Mouse (Mus musculus) kidney, postnatal 0 days (tissue): ENCODE measurements around the gene Rai14. TPM values are rescaled to one million over a fixed set of nuclear protein-coding genes. Genes with fewer than 3 reads are reported as not detected.
A peak's percentile ranks its signal among the peaks of the same experiment; 100 is the strongest.

Experiments
- ATAC-seq: fragments of 200-750 bp; cut with Nextera tagmentation; replicated peaks from 2 replicates; pipeline ENCODE4 v1.8.0; 2017; ENCODE audit warnings: low read depth, moderate number of reproducible peaks, moderate TSS enrichment, moderate library complexity; ENCODE audit not compliant: low FRiP score
- DNase-seq: peaks from one replicate; pipeline ENCODE4 v3.0.0-alpha.2; 2016; ENCODE audit warnings: low spot score
- H3K27ac ChIP-seq: fragments of 300-500 bp; sonication (generic); 2 replicates; pipeline ENCODE4 v1.5.1; 2014; ENCODE audit warnings: mild to moderate bottlenecking
- H3K27me3 ChIP-seq: fragments of 300-500 bp; sonication (generic); 2 replicates; pipeline ENCODE4 v1.6.1; 2014; ENCODE audit warnings: low read length, mixed read lengths; ENCODE audit not compliant: insufficient read depth
- H3K36me3 ChIP-seq: fragments of 300-500 bp; sonication (generic); 2 replicates; pipeline ENCODE4 v1.6.1; 2014; ENCODE audit warnings: low read length, mixed read lengths; ENCODE audit not compliant: insufficient read depth
- H3K4me1 ChIP-seq: fragments of 300-500 bp; sonication (generic); replicated peaks from 2 replicates; pipeline ENCODE4 v1.6.1; 2014; ENCODE audit warnings: antibody characterized with exemption, low read length, mixed read lengths; ENCODE audit not compliant: insufficient read depth
- H3K4me2 ChIP-seq: fragments of 300-500 bp; sonication (generic); 2 replicates; pipeline ENCODE4 v1.6.1; 2014; ENCODE audit warnings: mild to moderate bottlenecking, low read length, moderate library complexity, mixed read lengths
- H3K4me3 ChIP-seq: fragments of 300-500 bp; sonication (generic); replicated peaks from 2 replicates; pipeline ENCODE4 v1.5.1; 2014; ENCODE audit warnings: low read depth, low read length
- H3K9ac ChIP-seq: fragments of 300-500 bp; sonication (generic); 2 replicates; pipeline ENCODE4 v1.6.1; 2014; ENCODE audit warnings: low read depth, low read length
- H3K9me3 ChIP-seq: fragments of 300-500 bp; sonication (generic); replicated peaks from 2 replicates; pipeline ENCODE4 v1.6.1; 2016; ENCODE audit warnings: low read length, inconsistent platforms, mixed read lengths
- CTCF ChIP-seq: IDR thresholded peaks from 2 replicates; pipeline ENCODE4 v1.5.1; 2016; ENCODE audit warnings: antibody characterized with exemption, low read depth, mild to moderate bottlenecking, moderate library complexity
- WGBS: fragments of 180-500 bp; shearing (Covaris S2); extraction: QIAGEN DNeasy Blood & Tissue Kit; methylation state at CpG from one replicate; pipeline ENCODE4 v1.1.7; 2014; 5-methylcytosine and 5-hydroxymethylcytosine counted together
- polyA plus RNA-seq: library from polyadenylated mRNA; unstranded; fragments of >200 nt; fragmentation: Nextera tagmentation; extraction: Ambion mirVana; gene quantifications from 2 replicates; pipeline ENCODE4 v1.2.1, GENCODE M21; 2015

Gene Rai14
- polyA plus RNA-seq, 1 experiment from 2014 or later: 38.5 TPM

- no peaks in the 10 kb centered on the region for H3K27me3 ChIP-seq
- 80% methylated on average over 2 of the region's 2 CpGs for WGBS
- no peak overlapping the region for H3K27ac ChIP-seq
- TF ChIP-seq CTCF: no peak
- DNase-seq (no peak), ATAC-seq (no peak)
- H3K4me1 ChIP-seq: peaks cover 15% of the 10 kb centered on the region
- H3K4me2 ChIP-seq: no peak overlapping the region
- H3K4me3 ChIP-seq: no peak overlapping the region
- no peak overlapping the region for H3K9ac ChIP-seq
- H3K36me3 ChIP-seq: 0 out of 2 replicates have a peak, but pooled peaks cover 3% of the 10 kb centered on the region
- no peaks in the 10 kb centered on the region for H3K9me3 ChIP-seq
Measured at GRCm38 (mm10) chr15:10658803-10659202, 55.6 kb downstream of the Rai14 start.

DNA sequence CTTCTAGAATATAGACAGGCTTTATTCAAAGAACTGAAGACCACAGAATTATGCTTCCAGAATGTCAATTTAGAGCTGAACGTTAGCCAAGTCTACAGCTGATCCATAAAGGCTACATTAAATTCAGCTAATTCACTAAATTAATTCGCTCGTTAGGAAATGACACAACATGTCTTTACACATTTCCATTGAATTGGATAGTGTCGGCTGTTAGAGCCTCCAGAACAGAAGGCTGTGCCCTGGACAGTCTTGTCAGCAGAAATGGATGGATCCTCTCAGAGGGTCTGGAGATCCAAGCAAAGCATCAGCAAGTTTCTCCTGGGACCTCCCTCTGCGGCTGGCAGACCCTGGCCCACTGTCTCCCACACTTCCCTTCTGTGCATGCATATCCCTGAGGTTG lies 58.3 kb downstream of the Rai14 start:
- H3K36me3 ChIP-seq: 0 out of 2 replicates have a peak, but pooled peaks cover 3% of the 10 kb centered on the region
- no peak overlapping the region for H3K4me3 ChIP-seq
- 0 out of 2 replicates have a peak, but pooled peaks cover under 1% of the 10 kb centered on the region for H3K4me1 ChIP-seq
- no peak overlapping the region for H3K27ac ChIP-seq
- no peaks in the 10 kb centered on the region for H3K27me3 ChIP-seq
- WGBS: 93% methylated on average over 5 of the region's 5 CpGs
- ATAC-seq (no peak), DNase-seq (no peak)
- no peak for TF ChIP-seq CTCF
- no peaks in the 10 kb centered on the region for H3K9me3 ChIP-seq
- no peak overlapping the region for H3K4me2 ChIP-seq
- no peak overlapping the region for H3K9ac ChIP-seq

DNA sequence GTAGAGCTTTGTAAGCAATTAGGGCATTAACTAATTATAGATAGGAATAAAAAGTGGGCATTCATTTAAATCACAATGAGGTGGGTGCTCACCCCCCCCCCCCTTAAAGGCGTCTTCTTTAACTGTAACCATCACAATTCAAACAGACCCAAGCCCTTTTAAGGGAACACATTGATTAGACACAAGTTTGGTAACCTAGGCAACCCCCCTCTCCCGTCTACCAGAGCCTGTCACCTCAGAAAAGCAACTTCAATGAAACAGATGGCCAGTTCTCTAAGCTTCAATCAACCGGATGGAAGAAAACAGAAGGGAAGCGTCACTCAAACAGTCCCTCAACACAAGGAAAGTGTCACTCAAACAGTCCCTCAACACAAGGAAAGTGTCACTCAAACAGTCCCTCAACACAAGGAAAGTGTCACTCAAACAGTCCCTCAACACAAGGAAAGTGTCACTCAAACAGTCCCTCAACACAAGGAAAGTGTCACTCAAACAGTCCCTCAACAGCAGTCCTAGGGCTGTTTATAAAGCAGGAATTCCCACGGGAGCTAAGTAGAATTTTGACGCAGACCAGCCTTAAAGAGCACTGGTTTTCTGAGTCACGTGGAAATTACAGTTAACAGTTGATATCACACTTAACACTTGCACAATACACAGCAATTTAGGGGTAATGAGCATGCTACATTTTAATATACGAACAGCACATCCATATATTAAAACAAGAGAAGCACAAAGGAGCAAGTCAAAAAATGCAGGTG lies 59.1 kb downstream of the Rai14 start:
- Histone ChIP-seq H3K27ac (no peak overlapping the region), H3K4me2 (no peak overlapping the region), H3K9ac (no peak overlapping the region), H3K9me3 (no peaks in the 10 kb centered on the region), H3K4me3 (no peak overlapping the region), H3K36me3 (0 out of 2 replicates have a peak, but pooled peaks cover 3% of the 10 kb centered on the region), H3K4me1 (no peaks in the 10 kb centered on the region), H3K27me3 (no peaks in the 10 kb centered on the region)
- DNase-seq (no peak), ATAC-seq (no peak)
- TF ChIP-seq CTCF: no peak
- 59% methylated on average over 8 of the region's 8 CpGs for WGBS

- TF ChIP-seq CTCF: no peak
- WGBS: 83% methylated on average over 1 of the region's 1 CpGs
- Histone ChIP-seq H3K27ac (no peak overlapping the region), H3K36me3 (0 out of 2 replicates have a peak, but pooled peaks cover 3% of the 10 kb centered on the region), H3K4me2 (no peak overlapping the region), H3K4me1 (0 out of 2 replicates have a peak, but pooled peaks cover 2% of the 10 kb centered on the region), H3K9ac (no peak overlapping the region), H3K9me3 (no peaks in the 10 kb centered on the region), H3K4me3 (no peak overlapping the region), H3K27me3 (no peaks in the 10 kb centered on the region)
- DNase-seq (no peak), ATAC-seq (no peak)
Measured at GRCm38 (mm10) chr15:10654696-10655095, 59.7 kb downstream of the Rai14 start.

GRCm38 (mm10) chr15:10652931-10653475 lies 61.4 kb downstream of the Rai14 start:
- TF ChIP-seq CTCF: no peak
- WGBS: 35% methylated on average over 2 of the region's 2 CpGs
- ATAC-seq: no peak

GRCm38 (mm10) chr15:10648372-10649109 lies 65.9 kb downstream of the Rai14 start:
- no peak for TF ChIP-seq CTCF
- ATAC-seq (peak; percentile 85), DNase-seq (peak; percentile 95)
- Histone ChIP-seq H3K36me3 (0 out of 2 replicates have a peak, but pooled peaks cover 3% of the 10 kb centered on the region), H3K27me3 (no peaks in the 10 kb centered on the region), H3K9me3 (no peaks in the 10 kb centered on the region), H3K4me3 (no peak overlapping the region), H3K9ac (no peak overlapping the region), H3K4me1 (peaks cover 38% of the 10 kb centered on the region), H3K4me2 (peak overlapping the region; percentile 28), H3K27ac (peak overlapping the region; percentile 77)
- WGBS: 15% methylated on average over 6 of the region's 6 CpGs

More at GRCm38 (mm10) chr15:10652931-10653475, 61.4 kb downstream of the Rai14 start:
- Histone ChIP-seq H3K9ac (no peak overlapping the region), H3K27ac (no peak overlapping the region), H3K4me1 (peaks cover 13% of the 10 kb centered on the region; the same call in 1 of the 2 replicates), H3K36me3 (no peaks in the 10 kb centered on the region), H3K9me3 (no peaks in the 10 kb centered on the region), H3K4me3 (no peak overlapping the region), H3K4me2 (no peak overlapping the region), H3K27me3 (no peaks in the 10 kb centered on the region)
- peak; percentile 74 for DNase-seq
